ENCODE assay signal across 8 mouse cellular contexts in genomic region chrX:145848937-145849783, GRCm38 (mm10).
A peak's percentile ranks its signal among the peaks of the same experiment; 100 is the strongest.
DNase-seq lines count a peak whose midpoint lies in the region; ATAC-seq lines count a peak whose summit lies in the region.

No protein-coding gene starts in this region.

- DNase-seq in layer of hippocampus, adult 11-12 months (ENCODE audit: low spot score), result peak; percentile 13
- DNase-seq in layer of hippocampus, adult 9-10 months (ENCODE audit: low spot score), result no peak
- peak; percentile 8 for DNase-seq in cerebellum, adult 11 months
- DNase-seq in kidney, postnatal 36 days, result peak; percentile 47 to 77
- DNase-seq in lung, postnatal 4 days, result peak; percentile 29 to 71
- DNase-seq in MN1 (ENCODE audit: low spot score), result no peak
- DNase-seq in yolk sac, embryonic 10.5 days (ENCODE audit: low spot score), result no peak

- peak; percentile 25; the same call in 1 of the 2 replicates for ATAC-seq in granulocyte monocyte progenitor cell, adult 5-6 weeks (replicated peaks; ENCODE audit: poor library complexity, severe bottlenecking)

Comparison
In these comparisons a context has a peak if more than half of its experiments do, and no peak if none do; other contexts are left out.
1. DNase-seq: peak in layer of hippocampus, adult 11-12 months (single experiment), cerebellum, adult 11 months (single experiment), kidney, postnatal 36 days (2 of 2) and lung, postnatal 4 days (2 of 2); none in layer of hippocampus, adult 9-10 months (single experiment), MN1 (single experiment) and yolk sac, embryonic 10.5 days (single experiment).